Mouse (Mus musculus): ENCODE measurements around the gene Nudc. TPM values are rescaled to one million over a fixed set of nuclear protein-coding genes. Genes with fewer than 3 reads are reported as not detected.

Gene Nudc
- polyA plus RNA-seq, 1 experiment from 2014 or later: 125 TPM

DNA sequence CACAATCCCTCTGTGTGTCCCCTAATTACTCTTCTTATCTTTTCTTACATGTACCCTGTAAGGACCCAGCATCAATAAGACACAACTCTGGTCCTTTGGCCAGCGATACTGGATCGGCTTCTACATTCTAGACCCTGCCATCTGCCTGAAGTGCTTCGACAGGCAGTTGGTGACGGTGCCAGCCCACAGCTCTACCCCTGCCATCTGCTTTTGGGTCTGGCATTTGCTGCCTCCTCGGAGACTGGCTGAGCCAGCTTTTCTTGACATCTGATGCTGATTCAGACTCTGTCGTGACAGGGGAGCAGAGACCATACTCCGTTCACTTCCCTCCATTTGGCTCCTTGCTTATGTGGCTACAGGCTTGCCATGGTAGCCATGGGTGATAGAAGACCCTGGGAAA, 36.8 kb downstream of the Nudc start:
- Histone ChIP-seq H3K27ac (replicated peaks) (no peak overlapping the region), H3K4me2 (replicated peaks; ENCODE audit: low read depth) (no peak overlapping the region), H3K9me3 (ENCODE audit: control insufficient read depth, low read length) (no peaks in the 10 kb centered on the region), H3K36me3 (ENCODE audit: control insufficient read depth, insufficient read depth, low read length) (no peaks in the 10 kb centered on the region), H3K9ac (ENCODE audit: low read length) (no peak overlapping the region), H3K27me3 (ENCODE audit: control insufficient read depth, insufficient read depth, low read length) (no peaks in the 10 kb centered on the region), H3K4me3 (ENCODE audit: low read depth, low read length) (no peak overlapping the region), H3K4me1 (replicated peaks; ENCODE audit: control insufficient read depth, insufficient read depth) (no peaks in the 10 kb centered on the region)
- DNase-seq (ENCODE audit: low spot score) (no peak), ATAC-seq (ENCODE audit: low FRiP score, low TSS enrichment) (no peak)
- TF ChIP-seq CTCF (IDR thresholded peaks at IDR 0.05; ENCODE audit: low read depth) (no peak), EP300 (optimal IDR thresholded peaks at IDR 0.05) (no peak)
- 84% methylated on average over 7 of the region's 7 CpGs for WGBS

DNA sequence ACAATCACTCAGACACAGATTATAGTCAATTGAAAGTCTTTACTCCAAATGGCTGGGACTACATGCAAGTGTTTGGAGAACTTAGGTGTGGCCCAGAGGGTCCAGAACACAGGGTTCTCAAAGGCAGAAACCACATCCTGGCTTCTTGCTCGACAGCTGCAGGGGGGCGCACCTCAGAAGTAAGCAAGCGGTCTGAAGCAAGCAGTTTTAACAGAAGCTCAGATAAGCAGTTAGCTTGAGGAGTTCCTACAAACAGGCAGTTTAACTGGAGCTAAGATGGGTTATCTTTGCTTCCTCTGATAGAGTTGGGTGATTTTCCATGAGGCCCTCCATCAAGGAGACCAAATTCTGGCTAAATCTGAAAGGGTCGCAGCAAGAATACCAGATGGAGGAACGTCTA, 39.2 kb downstream of the Nudc start:
- H3K9ac ChIP-seq (ENCODE audit: low read length): no peak overlapping the region
- no peaks in the 10 kb centered on the region for H3K4me1 ChIP-seq (replicated peaks; ENCODE audit: control insufficient read depth, insufficient read depth)
- no peak for TF ChIP-seq CTCF (IDR thresholded peaks at IDR 0.05; ENCODE audit: low read depth)
- no peak for TF ChIP-seq EP300 (optimal IDR thresholded peaks at IDR 0.05)
- no peak for DNase-seq (ENCODE audit: low spot score)
- H3K4me2 ChIP-seq (replicated peaks; ENCODE audit: low read depth): no peak overlapping the region
- no peak overlapping the region for H3K27ac ChIP-seq (replicated peaks)
- H3K36me3 ChIP-seq (ENCODE audit: control insufficient read depth, insufficient read depth, low read length): no peaks in the 10 kb centered on the region
- no peaks in the 10 kb centered on the region for H3K9me3 ChIP-seq (ENCODE audit: control insufficient read depth, low read length)
- WGBS: 67% methylated on average over 5 of the region's 5 CpGs
- no peak for ATAC-seq (ENCODE audit: low FRiP score, low TSS enrichment)
- no peak overlapping the region for H3K4me3 ChIP-seq (ENCODE audit: low read depth, low read length)
- no peaks in the 10 kb centered on the region for H3K27me3 ChIP-seq (ENCODE audit: control insufficient read depth, insufficient read depth, low read length)

DNA sequence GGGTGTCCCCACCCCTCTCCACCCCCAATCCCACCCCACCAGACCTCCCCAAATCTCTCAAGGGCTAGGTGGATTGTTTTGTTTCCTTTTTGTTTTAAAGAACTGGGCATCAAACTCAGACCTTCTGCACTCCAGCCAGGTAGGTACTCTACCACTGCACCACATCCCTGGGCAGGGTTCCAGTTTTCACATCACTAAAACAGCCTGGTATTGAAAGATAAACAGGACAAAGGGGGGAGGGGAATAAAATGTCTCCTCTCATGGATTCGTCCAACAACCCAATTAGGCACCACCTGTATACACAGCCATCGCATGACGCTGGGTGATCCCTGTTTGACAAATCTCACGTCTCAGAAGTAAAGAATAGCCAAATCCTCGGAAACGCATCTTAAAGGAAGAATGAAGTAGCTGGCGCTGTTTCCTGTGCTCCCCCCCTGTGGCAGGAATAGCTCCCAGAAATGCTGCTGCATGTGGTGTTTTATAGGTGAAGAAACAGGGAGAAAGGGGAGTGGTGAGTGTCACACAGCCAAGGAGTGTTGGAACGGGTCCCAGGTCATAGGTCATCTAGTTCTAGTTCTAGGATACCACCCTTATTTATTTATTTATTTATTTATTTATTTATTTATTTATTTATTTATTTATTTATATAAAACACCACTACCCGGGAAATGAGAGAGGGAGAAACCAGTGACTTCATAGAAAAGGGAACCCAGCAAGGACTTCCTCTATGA, 40.9 kb downstream of the Nudc start:
- no peak overlapping the region for H3K4me2 ChIP-seq (replicated peaks; ENCODE audit: low read depth)
- H3K4me3 ChIP-seq (ENCODE audit: low read depth, low read length): no peak overlapping the region
- H3K27ac ChIP-seq (replicated peaks): no peak overlapping the region
- TF ChIP-seq CTCF (IDR thresholded peaks at IDR 0.05; ENCODE audit: low read depth) (no peak), EP300 (optimal IDR thresholded peaks at IDR 0.05) (no peak)
- no peaks in the 10 kb centered on the region for H3K4me1 ChIP-seq (replicated peaks; ENCODE audit: control insufficient read depth, insufficient read depth)
- no peaks in the 10 kb centered on the region for H3K36me3 ChIP-seq (ENCODE audit: control insufficient read depth, insufficient read depth, low read length)
- ATAC-seq (ENCODE audit: low FRiP score, low TSS enrichment): no peak
- peaks cover 6% of the 10 kb centered on the region for H3K27me3 ChIP-seq (ENCODE audit: control insufficient read depth, insufficient read depth, low read length)
- WGBS: 46% methylated on average over 9 of the region's 9 CpGs
- DNase-seq (ENCODE audit: low spot score): no peak
- no peaks in the 10 kb centered on the region for H3K9me3 ChIP-seq (ENCODE audit: control insufficient read depth, low read length)
- no peak overlapping the region for H3K9ac ChIP-seq (ENCODE audit: low read length)

DNA sequence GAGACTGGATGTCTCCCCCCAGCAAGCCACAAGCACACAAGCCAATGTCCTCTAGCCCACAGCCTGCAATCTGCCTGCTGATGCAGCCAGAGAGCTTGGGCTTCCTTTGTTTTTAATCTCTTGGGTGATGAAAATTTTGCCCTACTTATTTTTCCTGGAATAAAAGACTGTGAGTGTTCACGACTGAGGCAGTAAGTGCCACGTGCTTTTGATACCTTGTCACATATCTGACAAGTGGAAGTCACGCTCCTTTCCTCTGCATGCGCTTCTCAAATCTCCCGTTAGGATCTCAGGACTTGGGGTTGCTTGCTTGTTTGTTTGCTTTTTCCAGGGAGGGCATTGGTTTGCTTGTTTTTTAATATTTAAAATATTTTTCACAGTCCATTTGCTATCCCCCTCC, 41.5 kb downstream of the Nudc start:
- 46% methylated on average over 5 of the region's 5 CpGs for WGBS
- Histone ChIP-seq H3K27me3 (ENCODE audit: control insufficient read depth, insufficient read depth, low read length) (peaks cover 8% of the 10 kb centered on the region), H3K27ac (replicated peaks) (no peak overlapping the region), H3K9me3 (ENCODE audit: control insufficient read depth, low read length) (no peaks in the 10 kb centered on the region), H3K4me1 (replicated peaks; ENCODE audit: control insufficient read depth, insufficient read depth) (no peaks in the 10 kb centered on the region), H3K4me2 (replicated peaks; ENCODE audit: low read depth) (no peak overlapping the region), H3K36me3 (ENCODE audit: control insufficient read depth, insufficient read depth, low read length) (no peaks in the 10 kb centered on the region), H3K9ac (ENCODE audit: low read length) (no peak overlapping the region), H3K4me3 (ENCODE audit: low read depth, low read length) (no peak overlapping the region)
- DNase-seq (ENCODE audit: low spot score) (no peak), ATAC-seq (ENCODE audit: low FRiP score, low TSS enrichment) (no peak)
- TF ChIP-seq EP300 (optimal IDR thresholded peaks at IDR 0.05) (no peak), CTCF (IDR thresholded peaks at IDR 0.05; ENCODE audit: low read depth) (no peak)

DNA sequence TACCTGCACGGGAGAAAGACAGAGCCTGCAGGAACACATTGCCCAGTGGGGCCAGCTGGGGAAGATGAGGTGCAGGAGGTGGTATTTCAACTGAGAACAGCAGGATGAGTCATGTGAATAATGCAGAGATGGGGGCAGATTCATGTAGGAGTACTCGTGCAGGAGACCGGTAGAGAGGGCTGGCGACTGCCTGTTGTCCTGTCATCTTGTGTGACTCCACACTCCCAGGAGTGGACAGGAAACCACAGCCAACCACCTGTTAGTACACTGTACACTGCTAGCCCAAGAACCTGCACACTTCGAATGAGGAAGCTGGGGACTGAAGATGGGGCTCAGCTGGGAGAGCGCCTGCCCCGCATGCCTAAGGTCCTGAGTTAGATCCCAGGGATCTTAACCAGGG, 44.3 kb downstream of the Nudc start:
- DNase-seq (ENCODE audit: low spot score): no peak
- Histone ChIP-seq H3K9ac (ENCODE audit: low read length) (no peak overlapping the region), H3K36me3 (ENCODE audit: control insufficient read depth, insufficient read depth, low read length) (no peaks in the 10 kb centered on the region), H3K27ac (replicated peaks) (no peak overlapping the region), H3K4me3 (ENCODE audit: low read depth, low read length) (no peak overlapping the region), H3K9me3 (ENCODE audit: control insufficient read depth, low read length) (no peaks in the 10 kb centered on the region), H3K4me2 (replicated peaks; ENCODE audit: low read depth) (no peak overlapping the region), H3K4me1 (replicated peaks; ENCODE audit: control insufficient read depth, insufficient read depth) (no peaks in the 10 kb centered on the region; the same call in 1 of the 2 replicates), H3K27me3 (ENCODE audit: control insufficient read depth, insufficient read depth, low read length) (peaks cover 8% of the 10 kb centered on the region)
- no peak for ATAC-seq (ENCODE audit: low FRiP score, low TSS enrichment)
- 46% methylated on average over 7 of the region's 7 CpGs for WGBS
- no peak for TF ChIP-seq EP300 (optimal IDR thresholded peaks at IDR 0.05)
- no peak for TF ChIP-seq CTCF (IDR thresholded peaks at IDR 0.05; ENCODE audit: low read depth)

DNA sequence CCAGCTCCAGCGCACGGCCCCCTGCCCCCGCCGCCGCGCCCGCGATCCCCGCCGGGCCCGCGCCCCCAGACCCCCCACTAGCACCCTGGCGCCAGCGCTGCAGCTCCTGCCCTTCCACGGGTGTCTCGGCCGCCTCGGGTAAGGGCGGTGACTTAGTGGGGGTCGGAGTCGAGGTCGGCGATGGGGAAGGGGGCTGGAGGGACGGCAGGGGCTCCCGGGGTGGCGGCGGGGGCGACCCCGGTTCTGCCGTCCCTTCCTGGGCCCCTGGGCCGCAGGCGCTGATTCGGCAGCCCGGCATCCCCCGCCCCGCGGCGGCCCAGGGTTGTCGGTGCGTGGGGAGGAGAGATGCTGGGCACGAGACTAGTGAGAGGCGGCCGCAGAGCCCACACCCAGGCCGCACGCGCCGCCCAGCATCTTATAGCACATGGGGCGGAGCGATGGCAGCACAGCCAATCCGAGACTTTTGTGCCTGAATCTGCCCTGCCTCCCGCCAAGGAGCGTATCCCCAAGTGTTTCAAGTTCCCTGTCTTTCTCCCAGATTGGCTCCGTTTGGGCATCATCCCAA, 47.6 kb downstream of the Nudc start, which contains the start of gene Trnp1:
Gene Trnp1 (minus strand): TSS at position 391 of the 565 bp plus-strand sequence.
- H3K4me2 ChIP-seq (replicated peaks; ENCODE audit: low read depth): peak within 1 kb of the TSS; percentile 97
- ATAC-seq (ENCODE audit: low FRiP score, low TSS enrichment): peak; percentile 80
- peak within 1 kb of the TSS; percentile 58 for H3K4me3 ChIP-seq (ENCODE audit: low read depth, low read length)
- H3K4me1 ChIP-seq (replicated peaks; ENCODE audit: control insufficient read depth, insufficient read depth): peaks cover 3% of the 10 kb centered on the region; the same call in 1 of the 2 replicates
- peak; percentile 84 for DNase-seq (ENCODE audit: low spot score)
- no peak for TF ChIP-seq EP300 (optimal IDR thresholded peaks at IDR 0.05)
- no peak for TF ChIP-seq CTCF (IDR thresholded peaks at IDR 0.05; ENCODE audit: low read depth)
- peaks cover 8% of the 10 kb centered on the region for H3K27me3 ChIP-seq (ENCODE audit: control insufficient read depth, insufficient read depth, low read length)
- WGBS: 1% methylated on average over 35 of the region's 53 CpGs
- peak within 1 kb of the TSS; percentile 64 for H3K9ac ChIP-seq (ENCODE audit: low read length)
- no peaks in the 10 kb centered on the region for H3K36me3 ChIP-seq (ENCODE audit: control insufficient read depth, insufficient read depth, low read length)
- no peaks in the 10 kb centered on the region for H3K9me3 ChIP-seq (ENCODE audit: control insufficient read depth, low read length)
- 0 out of 2 replicates have a peak within 1 kb of the TSS, but pooled peaks have one; percentile 35 for H3K27ac ChIP-seq (replicated peaks)

Measured in stomach, postnatal 0 days (tissue).